Mouse (Mus musculus): ENCODE measurements around the gene Syt5.
"Not testable (repeated sequence)": the region's sequence is repeated elsewhere in the genome, so short reads cannot be mapped to it uniquely, and the experiment has no call there.

Gene Syt5

DNA sequence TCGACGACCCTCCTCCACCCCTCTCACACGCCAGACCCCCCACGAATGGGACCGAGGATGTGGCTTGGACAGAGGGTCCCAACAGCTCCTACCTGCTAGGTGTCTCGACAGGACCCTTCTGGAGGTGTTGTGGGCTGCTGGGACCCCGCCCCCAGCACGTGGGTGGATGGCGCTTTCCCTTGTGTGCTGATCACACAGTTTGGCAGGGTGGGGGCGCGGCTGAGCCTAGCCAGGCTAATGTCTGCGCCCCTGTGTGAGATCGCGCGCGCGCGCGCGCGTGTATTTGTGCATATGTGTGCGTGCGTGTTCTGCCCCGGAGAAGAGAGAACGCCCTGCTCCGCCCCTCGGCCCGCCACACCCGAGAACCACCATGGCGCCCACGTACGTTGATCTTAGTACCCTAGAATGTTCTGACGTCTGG lies at the start of gene Syt5:
Syt5 (minus strand) TSS at position 321 of the 421 bp plus-strand sequence.
- peak; percentile 39 for DNase-seq (ENCODE audit: low read depth, low spot score)

DNA sequence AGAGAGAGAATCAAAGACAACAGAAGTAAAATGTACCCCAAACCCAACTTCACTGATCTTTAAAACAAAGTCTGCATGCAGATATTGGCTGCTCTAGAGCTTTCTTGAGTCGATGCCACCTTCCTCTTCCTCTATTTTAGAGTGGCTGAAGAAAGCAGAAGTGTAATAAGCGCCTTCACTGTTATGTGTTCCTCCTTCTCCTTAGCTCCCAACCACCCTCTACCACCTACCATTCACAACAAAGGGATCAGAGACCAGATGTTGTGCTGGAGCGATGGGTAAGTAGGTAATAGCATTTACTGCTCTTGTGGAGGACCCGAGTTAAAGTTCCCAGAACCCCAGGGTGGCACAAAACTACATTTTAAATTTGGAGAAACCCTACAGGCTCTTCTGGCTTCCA lies 49.7 kb upstream of the Syt5 start:
- not testable (repeated sequence) for DNase-seq (ENCODE audit: low read depth, low spot score)

DNA sequence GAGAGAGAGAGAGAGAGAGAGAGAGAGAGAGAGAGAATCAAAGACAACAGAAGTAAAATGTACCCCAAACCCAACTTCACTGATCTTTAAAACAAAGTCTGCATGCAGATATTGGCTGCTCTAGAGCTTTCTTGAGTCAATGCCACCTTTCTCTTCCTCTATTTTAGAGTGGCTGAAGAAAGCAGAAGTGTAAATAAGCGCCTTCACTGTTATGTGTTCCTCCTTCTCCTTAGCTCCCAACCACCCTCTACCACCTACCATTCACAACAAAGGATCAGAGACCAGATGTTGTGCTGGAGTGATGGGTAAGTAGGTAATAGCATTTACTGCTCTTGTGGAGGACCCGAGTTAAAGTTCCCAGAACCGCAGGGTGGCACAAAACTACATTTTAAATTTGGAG lies 34.1 kb upstream of the Syt5 start:
- not testable (repeated sequence) for DNase-seq (ENCODE audit: low read depth, low spot score)

DNA sequence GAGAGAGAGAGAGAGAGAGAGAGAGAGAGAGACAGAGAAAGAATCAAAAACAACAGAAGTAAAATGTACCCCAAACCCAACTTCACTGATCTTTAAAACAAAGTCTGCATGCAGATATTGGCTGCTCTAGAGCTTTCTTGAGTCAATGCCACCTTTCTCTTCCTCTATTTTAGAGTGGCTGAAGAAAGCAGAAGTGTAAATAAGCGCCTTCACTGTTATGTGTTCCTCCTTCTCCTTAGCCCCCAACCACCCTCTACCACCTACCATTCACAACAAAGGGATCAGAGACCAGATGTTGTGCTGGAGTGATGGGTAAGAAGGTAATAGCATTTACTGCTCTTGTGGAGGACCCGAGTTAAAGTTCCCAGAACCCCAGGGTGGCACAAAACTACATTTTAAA lies 25.0 kb upstream of the Syt5 start:
- not testable (repeated sequence) for DNase-seq (ENCODE audit: low read depth, low spot score)

DNA sequence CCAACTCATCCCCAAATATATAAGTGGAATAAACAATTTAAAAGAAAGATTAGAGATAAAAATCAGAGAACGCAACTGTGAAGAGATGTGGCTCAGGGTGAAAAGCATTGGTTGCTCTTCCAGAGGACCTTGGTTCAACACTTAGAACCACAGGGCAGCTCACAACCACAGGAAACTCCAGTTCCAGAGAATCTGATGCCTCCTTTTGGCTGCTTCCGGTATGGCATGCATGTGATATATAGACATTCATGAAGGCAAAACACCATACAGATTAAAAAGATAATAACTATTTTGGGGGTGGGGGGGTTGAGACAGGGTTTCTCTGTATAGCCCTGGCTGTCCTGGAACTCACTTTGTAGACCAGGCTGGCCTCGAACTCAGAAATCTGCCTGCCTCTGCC lies 15.3 kb upstream of the Syt5 start:
- peak; percentile 20 for DNase-seq (ENCODE audit: low read depth, low spot score)

DNA sequence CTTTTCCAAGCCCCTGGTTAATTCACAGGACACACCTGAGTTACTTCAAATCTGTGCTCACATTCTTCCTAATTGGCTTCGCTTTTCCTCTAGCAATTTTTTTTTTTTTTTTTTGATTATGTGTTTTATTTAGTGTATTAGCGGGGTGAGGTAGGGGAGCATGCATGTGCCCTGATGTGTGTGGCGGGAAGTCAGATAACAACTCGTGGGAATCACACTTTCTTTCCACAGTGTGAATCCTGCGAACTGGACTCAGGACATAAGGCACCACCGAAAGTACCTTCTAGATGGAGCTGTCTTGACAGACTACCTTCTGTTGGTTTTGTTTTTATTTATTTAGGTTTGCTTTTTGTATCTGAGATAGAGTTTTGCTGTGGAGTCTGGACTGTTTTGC lies 9.8 kb upstream of the Syt5 start:
- no peak for DNase-seq (ENCODE audit: low read depth, low spot score)

DNA sequence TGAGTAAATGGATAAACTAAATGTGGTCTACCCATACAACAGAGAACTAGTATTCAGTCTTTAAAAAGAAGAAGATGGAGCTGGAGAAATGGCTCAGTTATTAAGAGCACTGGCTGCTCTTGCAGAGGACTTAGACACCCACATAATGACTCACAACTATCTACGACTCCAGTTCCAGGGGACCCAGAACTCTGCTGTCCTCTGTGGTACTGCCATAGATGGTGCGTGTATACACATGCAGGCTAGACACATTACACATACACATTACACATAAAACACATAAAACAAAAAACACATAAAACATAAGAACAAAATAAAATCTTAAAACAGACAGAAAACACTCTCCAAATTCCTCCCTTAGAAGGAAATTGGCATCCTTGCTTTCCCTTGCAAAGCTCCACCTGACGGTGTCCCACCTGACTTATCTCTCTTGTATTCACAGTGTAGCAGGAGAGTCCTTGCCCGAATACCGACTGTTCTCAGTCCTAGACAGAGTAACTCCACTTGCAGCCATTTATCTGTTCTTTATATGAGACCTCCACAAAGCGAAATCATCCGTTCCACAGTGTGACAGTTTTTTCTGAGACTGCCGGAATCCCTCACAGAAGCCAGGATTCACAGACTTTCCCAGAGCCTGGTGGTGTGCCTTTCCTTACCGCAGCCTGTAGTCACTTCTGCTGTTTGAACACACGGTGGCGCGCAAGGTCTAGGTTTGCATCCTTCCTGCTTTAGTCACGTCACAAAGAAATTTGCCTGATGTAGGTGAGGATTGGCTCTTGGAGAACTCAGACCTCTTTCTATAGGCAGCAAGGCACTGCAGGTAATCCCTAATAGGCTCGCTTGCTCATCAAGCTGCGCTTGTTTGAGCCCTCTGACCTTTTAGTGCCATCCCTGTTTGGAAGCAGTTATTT lies 9.2 kb upstream of the Syt5 start:
- peak; percentile 94 for DNase-seq (ENCODE audit: low read depth, low spot score)

DNA sequence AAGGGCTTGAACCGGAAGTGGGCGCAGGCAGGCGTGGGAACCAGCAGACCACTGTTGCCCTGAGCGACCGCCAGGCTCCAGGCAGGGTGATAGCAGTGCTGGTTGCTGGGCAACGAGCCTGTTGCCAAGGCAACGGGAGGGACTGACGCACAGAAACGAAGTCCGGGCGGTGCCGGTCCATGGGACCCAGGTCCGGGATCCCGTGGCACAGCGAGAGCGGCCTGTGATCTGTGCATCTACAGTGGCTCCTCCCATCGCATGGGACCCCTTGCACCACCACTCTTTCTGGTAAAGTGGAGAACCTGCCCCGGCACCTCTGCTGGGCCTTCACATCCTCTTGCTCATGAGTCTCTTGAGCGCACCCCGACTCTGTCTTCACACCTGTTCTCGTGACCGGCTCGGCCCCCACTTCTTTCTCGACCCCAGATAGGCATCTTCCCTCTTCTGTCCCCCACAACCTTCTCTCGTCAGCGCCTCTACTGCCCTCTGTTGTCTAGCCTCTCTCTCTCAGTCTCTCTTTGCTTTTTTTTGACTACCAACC lies 680 bp downstream of the Syt5 start:
- DNase-seq (ENCODE audit: low read depth, low spot score), result peak; percentile 46

DNA sequence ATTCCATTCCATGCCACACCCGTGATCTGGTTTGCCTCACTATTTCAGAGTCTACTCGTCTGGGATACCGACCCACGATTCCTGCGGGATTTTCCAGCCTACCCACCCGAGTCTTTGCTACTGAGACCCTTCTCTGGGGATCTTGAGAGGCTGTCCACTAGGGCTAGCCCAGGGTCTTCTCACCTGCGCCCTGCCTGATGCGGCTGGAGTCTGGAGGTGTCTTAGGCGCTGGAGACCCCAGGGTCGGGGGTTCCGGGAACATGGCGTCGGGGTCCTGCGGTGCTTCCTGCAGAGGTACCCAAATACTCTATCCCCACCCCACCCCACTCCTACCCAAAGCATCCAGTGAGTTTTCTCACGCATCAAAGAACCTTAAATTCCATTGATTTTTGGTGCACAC lies 1.3 kb downstream of the Syt5 start:
- no peak for DNase-seq (ENCODE audit: low read depth, low spot score)

DNA sequence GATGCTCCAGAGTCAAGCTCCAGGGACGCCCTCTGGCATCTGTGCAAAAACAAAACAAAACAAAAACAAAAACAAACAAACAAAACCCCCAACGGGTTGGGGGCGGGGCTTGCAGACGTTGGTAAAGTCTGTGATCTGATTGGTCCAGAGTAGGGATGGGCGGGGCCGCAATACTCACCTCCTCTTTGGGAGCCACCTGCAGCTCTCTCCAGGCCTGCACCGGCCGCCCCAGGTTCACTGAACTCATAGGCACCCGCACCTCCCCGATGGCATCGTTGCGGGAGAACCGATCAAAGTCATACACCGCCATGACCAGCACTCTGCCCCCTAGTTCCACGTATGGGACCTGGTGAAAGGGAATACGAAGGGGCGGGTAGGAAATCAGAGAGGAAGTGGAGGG lies 5.3 kb downstream of the Syt5 start:
- DNase-seq (ENCODE audit: low read depth, low spot score), result no peak

DNA sequence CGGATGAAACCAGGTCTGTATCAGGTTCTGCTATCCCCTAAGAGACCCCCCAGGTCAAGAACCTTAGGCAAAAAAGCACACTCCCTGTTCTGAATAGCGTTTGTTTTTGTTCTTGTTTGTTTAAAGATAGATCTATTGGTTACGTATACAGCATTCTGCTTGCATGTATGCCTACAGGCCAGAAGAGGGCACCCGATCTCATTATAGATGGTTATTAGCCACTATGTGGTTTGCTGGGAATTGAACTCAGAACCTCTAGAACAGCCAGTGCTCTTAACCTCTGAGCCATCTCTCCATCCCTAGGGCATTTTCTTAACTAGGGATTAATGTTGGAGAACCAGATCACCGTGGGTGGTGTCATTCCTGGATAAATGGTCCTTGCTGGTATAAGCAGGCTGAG lies 6.0 kb downstream of the Syt5 start:
- DNase-seq (ENCODE audit: low read depth, low spot score), result no peak

DNA sequence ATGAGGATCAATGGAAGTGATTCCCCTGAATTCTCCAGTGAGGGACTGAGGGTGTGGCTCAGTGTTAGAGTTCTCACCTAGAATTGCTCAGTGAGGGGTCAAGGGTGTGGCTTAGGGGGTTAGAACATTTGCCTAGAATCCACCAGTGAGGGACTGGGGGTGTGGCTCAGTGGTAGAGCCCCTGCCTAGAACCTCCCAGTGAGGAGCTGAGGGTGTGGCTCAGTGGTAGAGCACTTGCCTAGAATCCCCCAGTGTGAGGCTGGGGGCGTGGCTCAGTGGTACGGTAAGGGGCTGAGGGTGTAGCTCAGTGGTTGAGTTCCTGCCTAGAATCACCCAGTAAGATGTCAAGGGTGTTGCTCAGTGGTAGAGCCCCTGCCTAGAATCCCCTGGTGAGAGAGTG lies 8.3 kb downstream of the Syt5 start:
- DNase-seq (ENCODE audit: low read depth, low spot score), result no peak

DNA sequence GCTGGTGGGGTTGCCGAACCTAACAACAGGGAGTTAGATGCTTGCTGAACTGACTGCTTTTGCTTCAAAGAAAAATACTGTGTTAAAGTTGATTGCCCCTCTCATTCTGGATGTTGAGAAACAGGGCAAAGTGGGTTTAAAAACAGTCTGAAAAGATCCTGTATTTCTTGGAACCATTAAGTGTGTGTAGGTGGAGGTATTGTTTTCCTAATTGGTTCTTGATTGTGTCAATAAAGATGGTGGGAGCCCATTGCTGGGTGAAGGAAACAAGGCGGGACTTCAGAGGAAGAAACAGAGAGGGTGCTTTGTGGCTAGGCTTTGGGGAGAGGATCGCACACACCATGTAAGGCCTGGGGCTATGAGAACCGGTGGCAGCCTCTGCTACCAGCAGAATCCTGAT lies 10.2 kb downstream of the Syt5 start:
- DNase-seq (ENCODE audit: low read depth, low spot score), result no peak

DNA sequence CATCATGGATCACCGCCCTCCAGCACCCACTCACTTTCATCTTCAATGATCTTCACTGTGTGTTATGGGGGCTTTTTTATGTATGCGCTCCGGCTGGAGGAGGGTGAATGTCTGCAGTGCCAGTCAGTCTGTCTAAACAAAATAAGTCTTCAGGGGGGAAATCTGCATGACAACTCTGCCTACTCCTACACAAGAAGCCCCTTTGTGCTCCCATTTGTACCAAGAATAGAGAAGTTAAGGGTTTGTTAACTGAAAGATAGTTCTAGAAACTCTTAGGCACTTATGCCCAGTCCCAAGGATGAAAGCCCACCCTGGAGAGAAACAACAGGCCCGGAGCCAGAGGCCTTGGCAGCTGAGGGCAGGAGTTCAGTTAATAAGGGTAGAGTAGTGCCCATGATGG lies 11.0 kb downstream of the Syt5 start:
- no peak for DNase-seq (ENCODE audit: low read depth, low spot score)

DNA sequence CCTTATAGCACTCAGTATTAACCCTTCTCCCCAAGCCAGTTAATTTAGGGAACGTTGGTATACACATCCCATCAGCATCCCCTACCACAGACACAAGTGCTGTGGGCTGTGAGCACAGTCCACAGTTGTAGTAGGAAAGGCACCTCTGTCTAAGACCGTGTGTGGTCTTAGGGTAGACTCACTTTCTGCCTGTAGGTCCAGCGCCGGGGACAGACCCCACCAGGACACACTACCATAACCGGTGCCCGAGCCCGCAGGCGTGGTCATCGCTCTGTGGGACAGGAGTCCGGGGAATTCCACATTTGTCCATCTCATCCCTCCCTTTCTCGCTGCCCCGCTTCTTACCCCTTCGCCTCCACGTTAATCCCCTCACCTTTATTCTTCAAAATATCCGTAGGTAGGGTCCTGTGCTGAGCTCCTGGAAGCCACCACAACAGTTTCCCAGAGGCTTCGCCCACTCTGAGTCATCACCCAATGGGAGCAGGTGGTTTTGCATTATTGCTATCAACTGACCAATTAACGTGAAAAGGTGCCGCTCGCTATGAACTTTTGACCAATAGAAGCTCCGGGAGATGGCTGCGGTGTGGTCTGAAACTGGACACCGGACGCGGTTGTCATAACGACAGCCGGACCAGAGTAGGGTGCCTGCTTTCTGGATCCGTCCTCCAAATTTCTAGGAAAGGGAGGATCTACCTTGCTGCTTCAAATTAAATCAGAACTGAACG lies 15.2 kb downstream of the Syt5 start, which contains the start of gene Dnaaf3:
Dnaaf3 (minus strand) TSS at position 449 of the 725 bp plus-strand sequence.
- DNase-seq (ENCODE audit: low read depth, low spot score), result no peak

DNA sequence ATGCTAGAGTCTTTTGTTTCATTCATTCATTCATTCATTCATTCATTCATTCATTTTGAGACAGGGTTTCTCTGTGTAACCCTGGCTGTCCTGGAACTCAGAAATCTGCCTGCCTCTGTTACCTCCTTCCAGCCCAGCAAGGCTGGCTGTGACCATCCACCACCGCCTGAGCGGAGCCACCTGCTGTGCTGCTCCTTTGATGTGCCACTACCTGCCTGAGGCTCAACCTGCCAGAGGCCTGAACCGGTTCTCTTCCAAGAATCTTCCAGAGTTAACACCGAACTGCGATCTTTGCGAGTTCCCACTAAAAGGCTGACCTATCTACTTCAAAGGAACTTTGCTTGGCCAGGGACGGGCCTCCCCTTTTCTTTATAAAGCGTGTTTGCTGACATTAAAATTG lies 17.2 kb downstream of the Syt5 start:
- not testable (repeated sequence) for DNase-seq (ENCODE audit: low read depth, low spot score)

DNA sequence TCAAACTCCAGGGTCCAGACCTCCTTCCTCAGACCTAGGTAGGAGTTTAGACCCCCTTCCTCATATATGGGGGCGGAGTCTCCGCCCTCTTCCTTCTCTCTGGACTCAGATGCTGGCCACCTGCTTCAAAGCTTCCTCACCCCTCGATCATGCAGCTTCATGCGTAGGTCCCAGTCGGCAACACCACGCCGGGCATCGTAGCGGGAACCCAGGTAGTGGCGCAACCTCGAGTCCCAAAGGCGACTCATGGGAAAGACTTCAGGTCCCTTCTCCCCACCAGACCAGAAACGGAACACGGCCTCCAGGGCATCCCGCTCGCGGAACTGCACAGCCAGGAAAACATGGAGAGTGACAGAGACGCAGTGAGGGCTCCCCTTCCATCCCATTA lies 20.0 kb downstream of the Syt5 start:
- no peak for DNase-seq (ENCODE audit: low read depth, low spot score)

DNA sequence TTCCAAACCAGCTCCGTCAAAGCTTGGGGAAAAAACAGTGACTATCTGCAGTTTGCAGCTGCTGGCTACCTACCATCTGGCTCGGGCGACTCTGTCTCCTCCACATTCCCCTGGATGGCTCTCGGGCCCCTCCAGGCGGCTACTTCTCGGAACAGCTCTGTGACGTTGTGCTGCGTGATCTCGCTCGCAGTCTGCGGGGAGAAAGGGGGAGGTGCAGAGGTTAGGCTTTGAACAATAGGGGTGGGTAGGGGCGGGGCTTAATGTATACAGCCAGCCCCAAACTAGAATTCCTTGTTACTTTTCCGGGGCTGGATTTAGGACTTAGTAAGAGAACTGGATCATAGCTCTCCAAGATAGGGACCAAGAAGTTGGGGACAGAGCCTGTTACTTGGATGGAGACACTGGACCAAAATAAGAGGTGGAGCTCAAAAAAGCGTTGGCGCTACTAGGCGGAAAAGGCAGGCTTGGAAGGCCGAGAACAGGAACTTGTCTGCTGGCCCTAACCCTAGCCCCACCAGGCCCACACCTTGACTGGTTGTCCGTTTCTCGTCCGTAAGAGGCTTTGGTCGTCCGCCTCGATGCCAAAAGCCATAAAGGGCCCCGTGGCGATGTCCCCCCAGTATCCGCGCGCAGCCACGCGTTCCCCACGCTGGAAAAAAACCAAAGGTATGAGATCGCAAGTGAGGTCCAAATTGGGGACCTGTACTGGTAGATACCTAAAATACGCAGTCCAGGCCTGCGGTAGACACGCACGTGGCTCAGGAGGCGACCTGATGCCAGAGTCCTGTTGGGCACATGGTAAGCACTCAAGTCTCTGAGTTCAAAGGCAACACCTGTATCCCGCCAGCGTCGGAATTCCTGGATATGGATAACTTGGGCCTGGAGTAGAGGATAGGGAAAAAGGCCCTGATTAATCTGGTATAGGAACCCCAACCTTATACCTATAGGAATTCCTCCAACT lies 20.7 kb downstream of the Syt5 start:
- DNase-seq (ENCODE audit: low read depth, low spot score), result peak; percentile 91

DNA sequence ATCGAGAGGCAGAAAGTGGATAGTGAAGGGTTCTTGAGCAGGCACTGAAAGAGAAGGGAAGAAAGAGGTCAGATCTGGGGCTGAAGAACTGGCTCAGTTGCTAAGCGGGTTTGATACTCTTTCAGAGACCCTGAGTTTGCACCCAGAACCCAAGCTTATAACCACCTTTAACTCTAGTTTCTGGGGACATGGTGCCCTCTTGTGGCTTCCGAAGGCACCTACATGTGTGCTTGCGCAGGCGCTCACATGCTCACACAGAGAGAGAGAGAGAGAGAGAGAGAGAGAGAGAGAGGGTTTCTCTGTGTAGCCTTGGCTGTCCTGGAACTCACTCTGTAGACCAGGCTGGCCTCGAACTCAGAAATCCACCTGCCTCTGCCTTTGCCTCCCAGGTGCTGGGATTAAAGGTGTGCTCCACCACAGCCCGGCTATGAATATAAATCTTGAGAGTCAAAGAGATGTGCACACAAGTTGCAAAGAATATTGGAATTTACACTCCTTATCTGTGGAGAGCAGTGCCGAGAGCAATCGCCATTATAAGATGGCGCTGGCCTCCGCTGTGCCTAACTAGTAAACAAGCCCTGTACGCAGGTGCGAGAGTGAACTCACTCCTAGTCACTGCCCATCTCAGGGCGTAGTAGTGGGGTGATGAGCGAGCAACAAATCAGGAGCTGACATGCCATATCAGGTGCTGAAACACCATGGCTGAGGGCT lies 23.0 kb downstream of the Syt5 start, which contains the start of gene Tnni3:
Tnni3 (minus strand) TSS at position 18 of the 711 bp plus-strand sequence.
- peak; percentile 84 for DNase-seq (ENCODE audit: low read depth, low spot score)
